Mouse (Mus musculus) midbrain, postnatal 0 days (tissue): Measurements from ENCODE around the gene Pkhd1. TPM values are rescaled to one million over a fixed set of nuclear protein-coding genes. Genes with fewer than 3 reads are reported as not detected.

Source experiments
- ATAC-seq: fragments of 200-750 bp; cut with Nextera tagmentation; 2 replicates; pipeline ENCODE4 v1.8.0; 2017; ENCODE audit warnings: moderate number of reproducible peaks, mild to moderate bottlenecking, moderate TSS enrichment, moderate library complexity; ENCODE audit not compliant: low FRiP score
- DNase-seq: peaks from one replicate; pipeline ENCODE4 v3.0.0-alpha.2; 2015; ENCODE audit warnings: low spot score
- H3K27ac ChIP-seq: fragments of 300-500 bp; sonication (generic); 2 replicates; pipeline ENCODE4 v1.5.1; 2014; ENCODE audit warnings: low read depth, mild to moderate bottlenecking, low read length, mixed read lengths
- H3K27me3 ChIP-seq: fragments of 300-500 bp; sonication (generic); 2 replicates; pipeline ENCODE4 v1.6.1; 2014; ENCODE audit warnings: low read length, control low read depth, mixed read lengths; ENCODE audit not compliant: insufficient read depth
- H3K36me3 ChIP-seq: fragments of 300-500 bp; sonication (generic); 2 replicates; pipeline ENCODE4 v1.6.1; 2014; ENCODE audit warnings: low read length, control low read depth, mixed read lengths; ENCODE audit not compliant: insufficient read depth
- H3K4me1 ChIP-seq: fragments of 300-500 bp; sonication (generic); 2 replicates; pipeline ENCODE4 v1.6.1; 2014; ENCODE audit warnings: mild to moderate bottlenecking, control low read depth, antibody characterized with exemption, low read length, mixed read lengths; ENCODE audit not compliant: insufficient read depth
- H3K4me2 ChIP-seq: fragments of 300-500 bp; sonication (generic); 2 replicates; pipeline ENCODE4 v1.6.1; 2014; ENCODE audit warnings: low read depth, mild to moderate bottlenecking, low read length, mixed read lengths; ENCODE audit not compliant: poor library complexity, severe bottlenecking
- H3K4me3 ChIP-seq: fragments of 300-500 bp; sonication (generic); 2 replicates; pipeline ENCODE4 v1.5.1; 2014; ENCODE audit warnings: low read depth, mild to moderate bottlenecking, low read length, moderate library complexity
- H3K9ac ChIP-seq: fragments of 300-500 bp; sonication (generic); replicated peaks from 2 replicates; pipeline ENCODE4 v1.6.1; 2014; ENCODE audit warnings: mild to moderate bottlenecking, low read length, moderate library complexity, mixed read lengths; ENCODE audit not compliant: poor library complexity, severe bottlenecking
- H3K9me3 ChIP-seq: fragments of 300-500 bp; sonication (generic); 2 replicates; pipeline ENCODE4 v1.6.1; 2016; ENCODE audit warnings: low read length, control low read depth
- CTCF ChIP-seq: IDR thresholded peaks from 2 replicates; pipeline ENCODE4 v1.5.1; 2016; ENCODE audit warnings: antibody characterized with exemption, mild to moderate bottlenecking
- WGBS: fragments of 180-500 bp; shearing (Covaris S2); extraction: QIAGEN DNeasy Blood & Tissue Kit; methylation state at CpG from one replicate; pipeline ENCODE4 v1.1.7; 2014; 5-methylcytosine and 5-hydroxymethylcytosine counted together
- polyA plus RNA-seq: library from polyadenylated mRNA; unstranded; fragments of >200 nt; fragmentation: Nextera tagmentation; extraction: Ambion mirVana; gene quantifications from 2 replicates; pipeline ENCODE4 v1.2.1, GENCODE M21; 2015
- total RNA-seq: library from RNA; depleted of rRNA; stranded (reverse); fragments of >200 nt; gene quantifications from 2 replicates; pipeline ENCODE4 v1.2.3, GENCODE M21; 2014; rRNA removed

Pkhd1 gene
- total and polyA plus RNA-seq, 2 experiments from 2014 or later, result 0.11 TPM; not detected in 1

DNA sequence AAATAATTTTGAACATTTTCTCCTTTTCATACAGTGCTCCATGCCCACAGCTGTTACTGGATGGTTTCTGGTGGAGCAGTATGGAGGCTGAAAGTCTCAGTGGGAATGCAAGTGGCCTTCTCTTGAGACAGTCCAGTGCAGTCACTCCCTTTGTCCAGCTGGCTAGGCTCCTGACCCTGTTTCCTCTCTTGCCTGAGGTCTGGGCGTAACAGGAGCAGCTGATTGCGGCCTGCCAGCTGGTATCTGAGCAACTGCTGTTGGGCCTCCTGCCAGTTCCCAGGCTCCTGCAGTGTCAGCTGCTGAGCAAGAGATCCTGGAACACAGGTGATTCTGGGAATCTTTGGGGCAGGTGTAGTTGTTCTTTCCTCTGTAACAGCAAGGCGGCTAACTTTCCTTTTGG lies 559.6 kb downstream of the Pkhd1 start:
- H3K9ac ChIP-seq, result no peak overlapping the region
- WGBS, result 60% methylated on average over 3 of the region's 3 CpGs
- DNase-seq, result peak; percentile 39
- no peaks in the 10 kb centered on the region for H3K27me3 ChIP-seq
- no peak; the same call in 1 of the 2 replicates for ATAC-seq
- H3K4me1 ChIP-seq, result no peaks in the 10 kb centered on the region
- H3K4me2 ChIP-seq, result no peak overlapping the region
- no peaks in the 10 kb centered on the region for H3K9me3 ChIP-seq
- H3K36me3 ChIP-seq, result no peaks in the 10 kb centered on the region
- H3K4me3 ChIP-seq, result no peak overlapping the region
- no peak for TF ChIP-seq CTCF
- no peak overlapping the region for H3K27ac ChIP-seq

DNA sequence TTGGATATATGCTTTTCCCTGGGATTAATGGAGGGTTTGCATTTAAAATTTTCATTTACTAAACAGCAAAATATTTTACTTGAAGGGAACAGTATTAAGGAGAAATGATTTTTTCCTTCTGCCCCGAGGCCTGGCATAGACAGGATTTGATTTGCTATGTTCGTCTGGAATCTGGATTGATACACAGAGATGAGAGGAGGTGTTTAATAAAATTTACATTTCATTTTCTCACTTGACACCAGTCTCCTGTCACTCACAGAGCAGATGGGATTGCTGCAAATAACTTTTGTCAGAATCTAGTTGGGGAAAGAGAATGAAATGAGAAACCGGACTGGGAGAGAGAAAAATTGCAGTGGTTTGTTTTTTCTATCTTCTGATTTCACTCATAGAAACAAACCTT lies 578.5 kb downstream of the Pkhd1 start:
- Histone ChIP-seq H3K4me2 (no peak overlapping the region), H3K9ac (no peak overlapping the region), H3K4me1 (no peaks in the 10 kb centered on the region), H3K4me3 (no peak overlapping the region), H3K27me3 (no peaks in the 10 kb centered on the region), H3K27ac (no peak overlapping the region), H3K9me3 (no peaks in the 10 kb centered on the region), H3K36me3 (no peaks in the 10 kb centered on the region)
- no peak for DNase-seq
- no peak for TF ChIP-seq CTCF
- no peak for ATAC-seq
- 54% methylated on average over 3 of the region's 3 CpGs for WGBS

DNA sequence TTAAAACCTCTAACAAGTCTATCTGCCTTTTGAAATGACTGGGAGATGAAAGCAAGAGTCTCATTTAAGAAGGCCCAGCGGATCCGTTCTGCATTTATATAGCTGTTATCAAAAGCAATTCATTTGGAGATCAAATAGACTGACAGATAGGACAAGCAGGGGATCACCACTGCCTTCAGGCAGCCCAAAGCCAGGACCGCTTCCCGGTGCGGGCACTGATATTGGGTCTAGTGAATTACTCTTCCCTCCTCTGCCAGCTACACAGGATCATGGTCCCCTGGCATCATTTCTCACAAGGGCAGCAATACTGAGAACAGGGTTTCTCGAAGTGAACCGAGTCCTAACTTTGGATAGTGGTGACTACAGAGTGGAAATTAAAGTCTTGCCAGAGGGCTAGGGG lies 582.6 kb downstream of the Pkhd1 start:
- H3K36me3 ChIP-seq, result no peaks in the 10 kb centered on the region
- no peak overlapping the region for H3K4me3 ChIP-seq
- WGBS, result 43% methylated on average over 7 of the region's 7 CpGs
- no peaks in the 10 kb centered on the region for H3K4me1 ChIP-seq
- no peak for DNase-seq
- H3K4me2 ChIP-seq, result no peak overlapping the region
- H3K9ac ChIP-seq, result no peak overlapping the region
- H3K9me3 ChIP-seq, result no peaks in the 10 kb centered on the region
- H3K27ac ChIP-seq, result no peak overlapping the region
- no peak for ATAC-seq
- no peaks in the 10 kb centered on the region for H3K27me3 ChIP-seq
- no peak for TF ChIP-seq CTCF

DNA sequence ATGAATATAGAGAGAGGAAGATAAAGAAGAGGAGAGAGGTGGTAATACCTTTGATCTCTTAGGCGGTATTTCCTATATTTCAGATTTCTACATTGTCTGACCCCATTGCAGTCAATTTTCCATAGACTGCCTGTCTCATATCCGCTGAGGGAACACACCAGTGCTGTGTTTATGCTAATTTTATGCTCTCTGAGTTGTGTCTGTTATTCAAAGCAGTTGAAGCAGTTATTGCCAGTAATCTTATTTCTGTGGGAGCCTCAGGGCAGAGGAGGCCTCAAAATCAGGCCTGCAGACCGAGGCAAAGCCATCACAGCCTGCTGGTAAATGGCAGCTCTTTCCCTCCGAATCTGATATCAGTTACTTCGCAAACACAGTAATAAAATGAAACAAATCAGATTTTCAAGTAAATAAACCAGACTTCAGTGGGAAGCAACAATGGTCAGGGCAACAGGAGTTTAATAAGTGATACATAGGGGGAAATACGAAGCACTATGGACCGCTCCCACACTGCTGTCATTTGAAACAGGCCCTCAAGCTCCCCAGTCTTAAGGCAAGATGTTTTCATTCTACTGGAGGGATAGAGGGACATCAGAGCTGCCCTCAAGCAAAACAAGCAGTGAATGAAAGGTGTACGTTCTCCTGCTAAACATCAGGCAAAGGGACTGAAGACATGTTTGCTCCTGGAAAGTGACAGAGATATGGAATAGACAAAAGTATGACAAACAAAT lies 599.5 kb downstream of the Pkhd1 start:
- ATAC-seq (peak; percentile 56; the same call in 1 of the 2 replicates), DNase-seq (no peak)
- Histone ChIP-seq H3K4me2 (no peak overlapping the region), H3K36me3 (no peaks in the 10 kb centered on the region), H3K4me3 (no peak overlapping the region), H3K4me1 (no peaks in the 10 kb centered on the region), H3K9ac (no peak overlapping the region), H3K27ac (0 out of 2 replicates have a peak overlapping the region, but pooled peaks have one; percentile 34), H3K27me3 (no peaks in the 10 kb centered on the region), H3K9me3 (no peaks in the 10 kb centered on the region)
- TF ChIP-seq CTCF, result no peak
- 58% methylated on average over 8 of the region's 8 CpGs for WGBS

DNA sequence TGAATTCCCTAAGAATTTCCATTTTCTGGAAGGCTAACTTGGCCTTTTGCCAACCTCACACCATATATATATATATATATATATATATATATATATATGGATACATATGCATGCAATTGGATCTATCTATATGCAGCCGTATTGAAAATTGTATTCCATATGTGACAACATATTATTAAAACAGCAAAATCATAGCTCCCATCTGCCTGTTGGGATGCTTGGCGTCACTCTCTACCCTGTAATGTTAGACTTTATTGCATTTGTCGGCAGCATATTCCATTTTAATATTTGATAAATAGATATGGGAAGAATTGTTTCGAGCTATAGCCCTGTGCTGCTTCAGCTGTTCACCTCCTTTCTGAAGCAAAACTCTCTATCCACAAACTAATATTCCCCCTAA lies 600.2 kb downstream of the Pkhd1 start:
- DNase-seq, result no peak
- no peak for ATAC-seq
- H3K4me3 ChIP-seq, result no peak overlapping the region
- H3K4me1 ChIP-seq, result no peaks in the 10 kb centered on the region
- no peak for TF ChIP-seq CTCF
- no peak overlapping the region for H3K27ac ChIP-seq
- 56% methylated on average over 4 of the region's 4 CpGs for WGBS
- H3K4me2 ChIP-seq, result no peak overlapping the region
- no peak overlapping the region for H3K9ac ChIP-seq
- no peaks in the 10 kb centered on the region for H3K27me3 ChIP-seq
- H3K36me3 ChIP-seq, result no peaks in the 10 kb centered on the region
- no peaks in the 10 kb centered on the region for H3K9me3 ChIP-seq

Other genes starting within 250 kb of the Pkhd1 start
- gene Il17a, start 112.8 kb upstream of the Pkhd1 start, total RNA-seq, result not detected in 2 replicates
- gene Il17a, start 112.8 kb upstream of the Pkhd1 start, polyA plus RNA-seq, result not detected in 2 replicates
- 0.38 TPM in 1 of 2 replicates, not detected in the other for gene Il17f, start 172.6 kb upstream of the Pkhd1 start, total RNA-seq
- 0.31 TPM in 1 of 2 replicates, not detected in the other for gene Il17f, start 172.6 kb upstream of the Pkhd1 start, polyA plus RNA-seq
- 8.4 and 10.1 TPM in 2 replicates for gene Mcm3, start 202.2 kb upstream of the Pkhd1 start, total RNA-seq
- 6.3 and 8.0 TPM in 2 replicates for gene Mcm3, start 202.2 kb upstream of the Pkhd1 start, polyA plus RNA-seq